Mouse (Mus musculus): ENCODE data around the gene Vipr1.

The Vipr1 gene

GRCm38 (mm10) chr9:121635835-121636576 lies 6.5 kb upstream of the Vipr1 start:
- DNase-seq (ENCODE audit: low spot score), result no peak

GRCm38 (mm10) chr9:121639790-121640189 lies 2.7 kb upstream of the Vipr1 start:
- DNase-seq (ENCODE audit: low spot score), result no peak

- no peak for DNase-seq (ENCODE audit: low spot score)
Measured at GRCm38 (mm10) chr9:121641235-121641915, 1.1 kb upstream of the Vipr1 start.

DNA sequence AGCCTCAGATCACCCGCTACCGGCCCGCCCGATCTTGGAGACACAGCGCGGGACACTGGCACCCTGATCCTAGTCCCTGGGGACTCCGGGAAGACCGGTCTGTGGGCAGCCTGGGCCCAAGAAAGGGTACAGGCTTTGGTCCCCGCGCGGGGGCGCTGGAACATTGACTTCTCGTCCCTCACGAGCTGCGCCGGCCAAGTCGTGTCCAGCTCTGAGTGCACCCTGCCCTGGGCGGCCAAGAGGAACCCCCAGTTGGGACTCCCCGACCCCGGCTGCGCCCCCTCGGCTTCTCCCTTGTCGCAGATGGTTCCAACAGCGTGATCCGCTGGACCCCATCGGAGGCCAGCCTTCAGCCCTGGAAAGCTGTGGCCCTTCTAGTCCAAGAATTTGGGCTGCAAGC lies 515 bp upstream of the Vipr1 start, which contains the start of gene Lyzl4:
Gene Lyzl4 (minus strand): TSS at position 96 of the 400 bp plus-strand sequence.
- peak; percentile 89 for DNase-seq (ENCODE audit: low spot score)

GRCm38 (mm10) chr9:121644855-121645254 lies 2.3 kb downstream of the Vipr1 start:
- no peak for DNase-seq (ENCODE audit: low spot score)

GRCm38 (mm10) chr9:121647026-121647425 lies 4.5 kb downstream of the Vipr1 start:
- DNase-seq (ENCODE audit: low spot score), result peak; percentile 76

DNA sequence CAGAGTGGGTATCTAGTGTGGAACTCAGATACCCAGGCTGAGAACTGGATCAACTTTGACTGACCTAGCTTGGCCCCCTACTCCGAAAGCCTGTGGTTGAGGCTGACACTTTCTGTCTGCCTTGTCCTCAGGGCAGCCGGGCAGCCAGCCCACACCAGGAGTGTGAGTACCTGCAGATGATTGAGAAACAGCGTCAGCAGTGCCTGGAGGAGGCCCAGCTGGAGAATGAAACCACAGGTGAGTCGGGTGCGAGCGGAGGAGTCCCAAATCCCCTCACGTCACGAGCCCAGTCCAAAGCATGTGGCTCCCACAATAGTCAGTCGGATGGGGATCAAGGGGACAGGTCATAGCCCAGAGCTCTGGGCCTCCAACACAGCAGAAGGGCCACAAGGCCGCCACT lies 11.2 kb downstream of the Vipr1 start:
- DNase-seq (ENCODE audit: low spot score), result no peak

DNA sequence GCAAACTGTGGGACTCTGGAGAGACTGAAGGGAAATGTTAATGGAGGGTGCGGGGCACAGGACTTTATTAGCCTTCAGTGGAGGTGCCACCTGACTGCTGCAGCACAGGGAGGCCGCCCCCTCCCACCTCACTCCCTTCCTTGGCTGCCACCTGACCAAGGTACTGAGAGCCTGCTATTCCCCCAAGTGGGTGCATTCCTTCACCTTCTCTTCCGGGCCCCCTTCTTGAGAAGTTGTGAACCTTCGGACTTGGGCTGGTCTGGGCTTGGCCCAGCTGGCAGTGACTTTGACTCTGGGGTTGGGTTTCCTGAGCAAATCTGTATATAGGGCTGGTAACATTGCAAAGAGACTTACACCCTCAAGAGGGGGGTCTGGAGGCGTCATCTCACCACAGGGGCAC lies 13.8 kb downstream of the Vipr1 start:
- DNase-seq (ENCODE audit: low spot score), result no peak

- DNase-seq (ENCODE audit: low spot score), result no peak
Measured at GRCm38 (mm10) chr9:121657143-121657542, 14.6 kb downstream of the Vipr1 start.

DNA sequence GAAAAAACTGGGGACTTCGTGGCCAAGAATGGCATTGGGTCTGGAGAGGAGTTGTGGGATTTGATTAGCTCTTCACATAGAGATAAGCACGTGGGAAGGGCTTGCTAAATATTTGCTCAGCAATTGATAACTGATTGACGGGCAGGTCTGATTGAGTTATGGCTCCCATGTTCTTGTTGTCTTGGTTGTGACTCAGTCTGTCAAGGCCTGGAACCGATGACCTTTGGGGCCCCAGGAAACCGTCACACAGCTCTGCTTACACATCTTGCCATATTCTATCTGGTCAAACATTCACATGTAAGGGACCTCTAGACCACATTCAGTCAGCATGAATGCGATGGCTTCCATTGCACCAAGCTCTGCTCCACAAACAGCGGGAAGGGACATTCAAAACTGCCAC lies 15.7 kb downstream of the Vipr1 start:
- no peak for DNase-seq (ENCODE audit: low spot score)

DNA sequence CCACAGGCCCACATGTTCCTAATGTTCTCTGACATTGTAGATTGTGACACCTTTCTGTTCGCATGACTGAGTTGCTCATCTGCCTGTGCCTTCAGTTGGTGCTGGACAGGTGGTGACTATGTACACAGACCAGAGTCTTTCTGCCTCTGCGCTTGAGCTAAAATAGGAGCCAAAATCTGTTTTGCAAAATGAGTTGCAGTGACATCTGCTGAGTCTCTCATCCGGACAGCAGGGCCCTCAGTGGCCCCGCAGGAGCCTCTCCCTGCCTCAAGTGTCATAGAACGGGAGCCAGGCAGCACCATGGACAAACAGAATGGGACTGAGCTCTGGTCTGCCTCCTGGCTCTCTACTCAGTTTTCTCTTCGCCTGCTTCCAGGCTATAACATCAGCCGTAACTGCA lies 17.3 kb downstream of the Vipr1 start:
- DNase-seq (ENCODE audit: low spot score), result no peak

GRCm38 (mm10) chr9:121663467-121663866 lies 21.0 kb downstream of the Vipr1 start:
- DNase-seq (ENCODE audit: low spot score), result no peak

GRCm38 (mm10) chr9:121664104-121664503 lies 21.6 kb downstream of the Vipr1 start:
- no peak for DNase-seq (ENCODE audit: low spot score)

GRCm38 (mm10) chr9:121666957-121667630 lies 24.6 kb downstream of the Vipr1 start:
- no peak for DNase-seq (ENCODE audit: low spot score)

- no peak for DNase-seq (ENCODE audit: low spot score)
Measured at GRCm38 (mm10) chr9:121667822-121668221, 25.3 kb downstream of the Vipr1 start.

DNA sequence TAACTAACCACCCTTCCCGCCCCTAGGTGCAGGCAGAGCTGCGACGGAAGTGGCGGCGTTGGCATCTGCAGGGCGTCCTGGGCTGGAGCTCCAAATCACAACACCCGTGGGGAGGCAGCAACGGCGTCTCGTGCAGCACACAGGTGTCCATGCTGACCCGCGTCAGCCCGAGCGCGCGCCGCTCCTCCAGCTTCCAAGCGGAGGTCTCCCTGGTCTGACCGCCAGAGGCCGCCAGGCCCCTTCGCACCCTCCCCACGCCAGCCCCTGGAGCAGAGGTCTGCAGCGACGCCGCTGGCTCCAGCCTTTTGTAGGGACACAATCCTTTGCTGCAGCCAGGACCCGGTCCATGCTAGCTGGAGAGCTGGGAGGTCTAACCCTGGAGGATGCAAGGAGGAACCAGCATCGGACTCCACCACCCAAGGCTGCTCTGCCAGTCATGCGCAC lies 26.9 kb downstream of the Vipr1 start:
- DNase-seq (ENCODE audit: low spot score), result peak; percentile 67

DNA sequence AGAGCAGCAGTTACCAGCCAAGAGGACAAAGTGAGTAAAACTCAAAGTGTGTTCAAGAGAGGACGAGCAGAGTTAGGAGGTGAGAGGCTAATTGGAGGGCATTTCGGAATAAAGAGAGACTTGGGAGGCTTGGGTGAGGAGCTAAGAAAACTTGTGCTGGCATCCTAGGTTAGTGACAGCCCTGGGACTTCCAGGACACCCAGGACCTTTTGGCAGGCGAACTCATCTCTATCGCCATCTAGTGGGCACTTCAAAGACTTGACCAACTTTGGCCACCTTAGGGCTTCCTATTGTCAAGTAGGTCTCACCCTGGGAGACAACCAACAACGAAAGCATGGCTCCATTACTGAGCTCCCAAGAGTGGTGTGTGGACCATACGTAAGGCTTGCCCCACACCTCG lies 28.8 kb downstream of the Vipr1 start:
- peak; percentile 46 for DNase-seq (ENCODE audit: low spot score)

GRCm38 (mm10) chr9:121672311-121672710 lies 29.8 kb downstream of the Vipr1 start:
- DNase-seq (ENCODE audit: low spot score), result no peak

GRCm38 (mm10) chr9:121673716-121674115 lies 31.2 kb downstream of the Vipr1 start:
- no peak for DNase-seq (ENCODE audit: low spot score)

DNA sequence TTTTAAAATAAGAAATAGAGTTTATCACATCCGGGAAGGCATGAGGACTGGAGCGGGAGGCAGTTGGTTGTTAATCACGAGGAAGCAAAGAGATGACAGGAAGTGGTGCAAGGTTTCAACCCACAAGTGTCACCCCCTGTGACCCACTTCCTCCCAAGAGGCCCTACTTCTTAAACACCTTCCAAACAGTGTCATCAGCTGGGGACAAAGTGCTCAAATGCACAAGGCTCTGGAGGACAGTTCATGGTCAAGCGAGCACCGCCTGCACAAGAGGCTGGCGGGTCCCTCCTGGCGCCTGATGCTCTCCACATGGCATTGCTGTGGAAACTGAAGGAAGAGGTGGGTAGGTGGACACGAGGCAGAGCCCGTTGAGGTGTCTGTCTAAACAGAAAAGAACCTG lies 32.5 kb downstream of the Vipr1 start:
- no peak for DNase-seq (ENCODE audit: low spot score)

DNA sequence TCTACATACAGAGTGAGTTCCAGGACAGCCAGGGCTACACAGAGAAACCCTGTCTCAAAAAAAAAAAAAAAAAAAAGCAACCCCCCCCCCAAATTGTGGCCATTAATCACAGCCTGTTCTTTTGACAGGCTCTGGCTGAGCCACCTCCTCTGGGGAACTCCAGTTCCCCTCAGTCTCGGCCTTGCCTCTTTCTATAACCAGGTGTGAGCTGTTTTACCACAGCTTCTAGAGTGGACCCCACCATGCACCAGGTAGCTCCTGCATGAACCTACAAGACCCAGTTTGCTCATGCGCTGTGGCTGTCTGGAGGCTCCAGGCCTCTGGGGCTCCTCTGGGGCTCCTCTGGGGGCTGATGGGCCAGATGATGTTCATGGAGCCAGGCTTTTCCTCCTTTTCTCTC lies 33.0 kb downstream of the Vipr1 start:
- DNase-seq (ENCODE audit: low spot score), result no peak

DNA sequence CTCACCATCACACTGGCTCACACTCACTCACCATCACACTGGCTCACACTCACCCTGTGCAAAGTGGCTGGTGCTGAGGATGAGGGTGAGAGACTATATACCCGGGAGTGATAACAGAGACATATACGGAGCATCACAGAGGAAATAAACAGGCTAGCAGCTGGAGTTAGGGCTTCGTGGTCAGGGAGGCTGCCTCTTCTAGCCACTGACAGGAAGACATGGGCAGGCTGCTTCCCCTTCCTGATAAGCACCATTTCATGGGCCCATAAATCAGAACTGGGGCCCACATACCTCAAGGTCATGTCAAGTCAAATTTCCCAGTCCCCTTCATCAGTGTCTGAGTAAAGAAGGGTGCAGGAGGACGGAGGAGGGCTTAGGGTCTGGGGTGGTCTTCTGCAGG lies 34.6 kb downstream of the Vipr1 start:
- DNase-seq (ENCODE audit: low spot score), result no peak

GRCm38 (mm10) chr9:121677476-121677875 lies 35.0 kb downstream of the Vipr1 start:
- no peak for DNase-seq (ENCODE audit: low spot score)

All from urinary bladder, postnatal 14 days (tissue).